Mouse (Mus musculus): ENCODE results near the gene Calm3.
A peak's percentile ranks its signal among the peaks of the same experiment; 100 is the strongest.
"Not testable (repeated sequence)": the region's sequence is repeated elsewhere in the genome, so short reads cannot be mapped to it uniquely, and the experiment has no call there.

The Calm3 gene

GRCm38 (mm10) chr7:16924037-16924834, at the start of gene Calm3:
Gene Calm3 (minus strand): TSS chr7:16924114.
- DNase-seq (ENCODE audit: low read depth, low spot score) = peak; percentile 100

- no peak for DNase-seq (ENCODE audit: low read depth, low spot score)
Measured at GRCm38 (mm10) chr7:16971160-16971559, 47.2 kb upstream of the Calm3 start.

GRCm38 (mm10) chr7:16968414-16968813, 44.5 kb upstream of the Calm3 start:
- no peak for DNase-seq (ENCODE audit: low read depth, low spot score)

GRCm38 (mm10) chr7:16961678-16962077, 37.8 kb upstream of the Calm3 start:
- no peak for DNase-seq (ENCODE audit: low read depth, low spot score)

GRCm38 (mm10) chr7:16959539-16960187, 35.7 kb upstream of the Calm3 start, which contains the start of gene Pnmal1:
Gene Pnmal1 (plus strand): TSS chr7:16959679.
- peak; percentile 60 for DNase-seq (ENCODE audit: low read depth, low spot score)

GRCm38 (mm10) chr7:16956410-16957265, 32.7 kb upstream of the Calm3 start:
- DNase-seq (ENCODE audit: low read depth, low spot score) = no peak

- no peak for DNase-seq (ENCODE audit: low read depth, low spot score)
Measured at GRCm38 (mm10) chr7:16955712-16956111, 31.8 kb upstream of the Calm3 start.

- not testable (repeated sequence) for DNase-seq (ENCODE audit: low read depth, low spot score)
Measured at GRCm38 (mm10) chr7:16953776-16954175, 29.9 kb upstream of the Calm3 start.

- no peak for DNase-seq (ENCODE audit: low read depth, low spot score)
Measured at GRCm38 (mm10) chr7:16950861-16951635, 27.1 kb upstream of the Calm3 start.

- DNase-seq (ENCODE audit: low read depth, low spot score) = no peak
Measured at GRCm38 (mm10) chr7:16949908-16950841, 26.3 kb upstream of the Calm3 start.

GRCm38 (mm10) chr7:16948923-16949458, 25.1 kb upstream of the Calm3 start:
- no peak for DNase-seq (ENCODE audit: low read depth, low spot score)

GRCm38 (mm10) chr7:16947959-16948361, 24.0 kb upstream of the Calm3 start:
- DNase-seq (ENCODE audit: low read depth, low spot score) = no peak

GRCm38 (mm10) chr7:16947349-16947895, 23.5 kb upstream of the Calm3 start:
- no peak for DNase-seq (ENCODE audit: low read depth, low spot score)

- no peak for DNase-seq (ENCODE audit: low read depth, low spot score)
Measured at GRCm38 (mm10) chr7:16946441-16947348, 22.8 kb upstream of the Calm3 start.

- no peak for DNase-seq (ENCODE audit: low read depth, low spot score)
Measured at GRCm38 (mm10) chr7:16945419-16945818, 21.5 kb upstream of the Calm3 start.

- no peak for DNase-seq (ENCODE audit: low read depth, low spot score)
Measured at GRCm38 (mm10) chr7:16944808-16945315, 20.9 kb upstream of the Calm3 start.

GRCm38 (mm10) chr7:16944061-16944807, 20.3 kb upstream of the Calm3 start, which contains the start of gene Pnmal2:
Gene Pnmal2 (plus strand): TSS chr7:16944682.
- DNase-seq (ENCODE audit: low read depth, low spot score) = no peak
